Mouse (Mus musculus): ENCODE data around the gene Fancl.

Gene Fancl

GRCm38 (mm10) chr11:26489761-26490466 is 104.0 kb downstream of the Fancl start:
- peak; percentile 24 for DNase-seq (ENCODE audit: low spot score)

GRCm38 (mm10) chr11:26495951-26496350 is 110.0 kb downstream of the Fancl start:
- DNase-seq (ENCODE audit: low spot score): no peak

- DNase-seq (ENCODE audit: low spot score): no peak
Observed at GRCm38 (mm10) chr11:26513683-26514082, 127.7 kb downstream of the Fancl start.

- DNase-seq (ENCODE audit: low spot score): no peak
Observed at GRCm38 (mm10) chr11:26516086-26516485, 130.2 kb downstream of the Fancl start.

GRCm38 (mm10) chr11:26518991-26519390 is 133.1 kb downstream of the Fancl start:
- DNase-seq (ENCODE audit: low spot score): no peak
